Mouse (Mus musculus) v-Abl transformed pro-B cells (cell line): ENCODE results near the gene Rbpj.

Experiments used
- in situ Hi-C, 2 experiments: fragments of 400-800 bp; cut with MboI; formaldehyde crosslinking; loops; one replicate each; pipeline ENCODE4 v1.15.1; 2025; ENCODE audit not compliant: unreplicated experiment in 2 of 2

Gene Rbpj

GRCm38 (mm10) chr5:53468366-53468765 is 2.4 kb downstream of the Rbpj start:
- in situ Hi-C loops, result no loop called here

GRCm38 (mm10) chr5:53469098-53469776 is 3.3 kb downstream of the Rbpj start:
- in situ Hi-C loops, result no loop called here

- in situ Hi-C loops, result no loop called here
Measured at GRCm38 (mm10) chr5:53469777-53470131, 3.8 kb downstream of the Rbpj start.

GRCm38 (mm10) chr5:53470141-53471079 is 4.5 kb downstream of the Rbpj start:
- in situ Hi-C loops, result no loop called here

GRCm38 (mm10) chr5:53472485-53472884 is 6.5 kb downstream of the Rbpj start:
- in situ Hi-C loops, result no loop called here

GRCm38 (mm10) chr5:53479161-53479560 is 13.2 kb downstream of the Rbpj start:
- in situ Hi-C loops, result no loop called here

GRCm38 (mm10) chr5:53479891-53480290 is 13.9 kb downstream of the Rbpj start:
- in situ Hi-C loops, result no loop called here

- in situ Hi-C loops, result no loop called here
Measured at GRCm38 (mm10) chr5:53481021-53481420, 15.1 kb downstream of the Rbpj start.

GRCm38 (mm10) chr5:53485069-53485628 is 19.2 kb downstream of the Rbpj start:
- in situ Hi-C loops, result no loop called here

GRCm38 (mm10) chr5:53485934-53486475 is 20.1 kb downstream of the Rbpj start:
- in situ Hi-C loops, result no loop called here

GRCm38 (mm10) chr5:53486966-53487592 is 21.1 kb downstream of the Rbpj start:
- in situ Hi-C loops, result no loop called here

- in situ Hi-C loops, result no loop called here
Measured at GRCm38 (mm10) chr5:53490697-53491099, 24.7 kb downstream of the Rbpj start.

- in situ Hi-C loops, result no loop called here
Measured at GRCm38 (mm10) chr5:53493756-53494155, 27.8 kb downstream of the Rbpj start.

- in situ Hi-C loops, result no loop called here
Measured at GRCm38 (mm10) chr5:53494536-53495159, 28.7 kb downstream of the Rbpj start.

- in situ Hi-C loops, result no loop called here
Measured at GRCm38 (mm10) chr5:53496846-53497549, 31.0 kb downstream of the Rbpj start.

- in situ Hi-C loops, result no loop called here
Measured at GRCm38 (mm10) chr5:53499571-53499970, 33.6 kb downstream of the Rbpj start.

GRCm38 (mm10) chr5:53500509-53501145 is 34.7 kb downstream of the Rbpj start:
- in situ Hi-C loops, result no loop called here

GRCm38 (mm10) chr5:53503261-53503660 is 37.3 kb downstream of the Rbpj start:
- in situ Hi-C loops, result no loop called here

GRCm38 (mm10) chr5:53505751-53506150 is 39.8 kb downstream of the Rbpj start:
- in situ Hi-C loops, result no loop called here
